Mouse (Mus musculus): Measurements from ENCODE around the gene Tas2r126. TPM values are rescaled to one million over a fixed set of nuclear protein-coding genes. Genes with fewer than 3 reads are reported as not detected.
"Not testable (repeated sequence)": the region's sequence is repeated elsewhere in the genome, so short reads cannot be mapped to it uniquely, and the experiment has no call there.

The Tas2r126 gene
- polyA plus RNA-seq, 1 experiment: not detected

DNA sequence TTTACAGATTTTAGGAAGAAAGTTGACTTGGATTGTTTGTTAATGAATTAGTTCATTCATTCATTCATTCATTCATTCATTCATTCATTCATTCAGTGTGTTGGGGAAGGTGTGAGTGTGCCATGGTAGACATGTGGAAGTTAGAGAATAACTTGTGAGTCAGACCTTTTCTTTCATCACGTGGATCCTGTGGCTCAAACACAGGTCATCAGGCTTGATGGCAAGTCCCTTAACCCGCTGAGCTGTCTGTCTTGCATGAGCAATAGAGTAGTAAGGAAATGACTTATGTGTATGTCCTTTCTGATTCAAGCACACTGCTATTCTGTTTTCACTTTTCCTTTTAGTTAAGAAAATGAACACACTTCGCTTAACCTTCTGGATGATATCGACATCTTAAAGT, 36.2 kb downstream of the Tas2r126 start:
- Histone ChIP-seq H3K4me1 (ENCODE audit: control insufficient read depth) (no peaks in the 10 kb centered on the region), H3K9me3 (ENCODE audit: control insufficient read depth, low read length) (no peaks in the 10 kb centered on the region), H3K27me3 (ENCODE audit: control insufficient read depth) (no peaks in the 10 kb centered on the region), H3K4me3 (replicated peaks) (no peak overlapping the region), H3K36me3 (ENCODE audit: control insufficient read depth) (no peaks in the 10 kb centered on the region)
- TF ChIP-seq TAL1 (IDR thresholded peaks at IDR 0.05; ENCODE audit: low read length): no peak
- TF ChIP-seq GATA1 (IDR thresholded peaks at IDR 0.05; ENCODE audit: low read length): no peak

- H3K27me3 ChIP-seq (ENCODE audit: control insufficient read depth); H3K4me1 ChIP-seq (ENCODE audit: control insufficient read depth); H3K36me3 ChIP-seq (ENCODE audit: control insufficient read depth); H3K4me3 ChIP-seq (replicated peaks); H3K9me3 ChIP-seq (ENCODE audit: control insufficient read depth, low read length): not testable (repeated sequence)
Observed at GRCm38 (mm10) chr6:42471298-42471697, 37.0 kb downstream of the Tas2r126 start.

DNA sequence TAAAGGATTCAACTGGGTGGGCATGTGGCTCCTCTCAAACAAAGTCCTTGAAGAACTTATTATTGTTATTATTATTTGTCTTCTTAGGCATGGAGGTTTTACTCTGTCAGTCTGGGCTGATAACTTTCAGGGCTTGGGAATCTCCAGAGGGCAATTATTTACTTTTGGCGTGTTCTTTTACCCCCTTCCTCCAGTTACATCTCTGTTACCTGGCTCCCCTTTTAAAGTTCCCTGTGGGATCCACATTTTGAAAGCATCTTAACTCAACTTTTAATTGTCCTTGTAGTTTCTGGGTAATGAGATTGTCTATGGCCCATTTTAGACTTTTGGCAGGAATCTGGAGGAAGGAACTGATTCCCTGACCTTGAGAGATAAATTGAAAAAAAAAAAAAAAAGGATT, 41.9 kb downstream of the Tas2r126 start, which contains the start of gene Olfr457:
TSS of gene Olfr457 (minus strand) at position 101 of the 400 bp plus-strand sequence.
- Histone ChIP-seq H3K27me3 (ENCODE audit: control insufficient read depth) (no peaks in the 10 kb centered on the region), H3K4me3 (replicated peaks) (no peak within 1 kb of the TSS), H3K36me3 (ENCODE audit: control insufficient read depth) (no peaks in the 10 kb centered on the region), H3K4me1 (ENCODE audit: control insufficient read depth) (no peaks in the 10 kb centered on the region), H3K9me3 (ENCODE audit: control insufficient read depth, low read length) (no peaks in the 10 kb centered on the region)
- no peak for TF ChIP-seq TAL1 (IDR thresholded peaks at IDR 0.05; ENCODE audit: low read length)
- no peak for TF ChIP-seq GATA1 (IDR thresholded peaks at IDR 0.05; ENCODE audit: low read length)

- Histone ChIP-seq H3K27me3 (ENCODE audit: control insufficient read depth) (no peaks in the 10 kb centered on the region), H3K4me3 (replicated peaks) (no peak overlapping the region), H3K9me3 (ENCODE audit: control insufficient read depth, low read length) (no peaks in the 10 kb centered on the region), H3K36me3 (ENCODE audit: control insufficient read depth) (no peaks in the 10 kb centered on the region), H3K4me1 (ENCODE audit: control insufficient read depth) (no peaks in the 10 kb centered on the region)
- TF ChIP-seq TAL1 (IDR thresholded peaks at IDR 0.05; ENCODE audit: low read length): no peak
- no peak for TF ChIP-seq GATA1 (IDR thresholded peaks at IDR 0.05; ENCODE audit: low read length)
Observed at GRCm38 (mm10) chr6:42484633-42485032, 50.3 kb downstream of the Tas2r126 start.

Other genes with a start within 250 kb of the Tas2r126 start
- gene Tas2r144, start 219.2 kb upstream of the Tas2r126 start, polyA plus RNA-seq (2012): not detected in 2 replicates
- gene Gstk1, start 188.6 kb upstream of the Tas2r126 start, polyA plus RNA-seq (2012): 0.07 TPM in 1 of 2 replicates, not detected in the other
- gene Tmem139, start 172.6 kb upstream of the Tas2r126 start, polyA plus RNA-seq (2012): not detected in 2 replicates
- gene Casp2, start 169.6 kb upstream of the Tas2r126 start, polyA plus RNA-seq (2012): 0.34 and 0.39 TPM in 2 replicates
- gene Clcn1, start 147.8 kb upstream of the Tas2r126 start, polyA plus RNA-seq (2012): not detected in 2 replicates
- not detected in 2 replicates for gene Fam131b, start 109.9 kb upstream of the Tas2r126 start, polyA plus RNA-seq (2012)
- 4.1 TPM in 2 replicates for gene Zyx, start 84.9 kb upstream of the Tas2r126 start, polyA plus RNA-seq (2012)
- gene Epha1, start 61.3 kb upstream of the Tas2r126 start, polyA plus RNA-seq (2012): 0.02 TPM in 1 of 2 replicates, not detected in the other
- gene Tas2r143, start 34.3 kb upstream of the Tas2r126 start, polyA plus RNA-seq (2012): not detected in 2 replicates
- not detected in 2 replicates for gene Tas2r135, start 29.1 kb upstream of the Tas2r126 start, polyA plus RNA-seq (2012)
- gene Olfr458, start 30.7 kb downstream of the Tas2r126 start, polyA plus RNA-seq (2012): not detected in 2 replicates
- gene Olfr457, start 41.8 kb downstream of the Tas2r126 start, polyA plus RNA-seq (2012): not detected in 2 replicates
- not detected in 2 replicates for gene Olfr456, start 52.7 kb downstream of the Tas2r126 start, polyA plus RNA-seq (2012)
- gene Olfr455, start 113.1 kb downstream of the Tas2r126 start, polyA plus RNA-seq (2012): not detected in 2 replicates
- not detected in 2 replicates for gene Tcaf3, start 163.2 kb downstream of the Tas2r126 start, polyA plus RNA-seq (2012)
- gene Tcaf2, start 210.7 kb downstream of the Tas2r126 start, polyA plus RNA-seq (2012): 0.09 TPM in 1 of 2 replicates, not detected in the other